Comparison of ENCODE assay signal across 8 mouse cellular contexts in genomic region chr12:41485512-41486215, GRCm38 (mm10). TPM values are rescaled to one million over a fixed set of nuclear protein-coding genes. Genes with fewer than 3 reads are reported as not detected.
DNase-seq lines count a peak whose midpoint lies in the region; ATAC-seq lines count a peak whose summit lies in the region.

No protein-coding gene starts in this region.

- peak overlapping the region; percentile 69 for H3K4me3 ChIP-seq in hindbrain, embryonic 15.5 days

- peak; percentile 52 to 71 for DNase-seq in adrenal gland, adult 18-20 months (ENCODE audit: low spot score in 2 of 2)
- peak; percentile 79 for DNase-seq in cerebellum, postnatal 25 days
- peak; percentile 61 for DNase-seq in gastrocnemius, adult 18-20 months (ENCODE audit: low spot score)
- DNase-seq in left cerebral cortex, adult 18-20 months (ENCODE audit: low spot score in 2 of 2), result peak; percentile 68 to 74
- peak; percentile 45 for DNase-seq in lung, postnatal 14 days
- peak; percentile 82 for DNase-seq in right cerebral cortex, postnatal 25 days
- DNase-seq in natural killer cell, adult 2 months (ENCODE audit: low spot score in 2 of 2), result no peak

- no peaks in the 10 kb centered on the region for H3K9me3 ChIP-seq in hindbrain, embryonic 15.5 days

- peak overlapping the region; percentile 56 for H3K4me2 ChIP-seq in hindbrain, embryonic 15.5 days

- H3K27me3 ChIP-seq in hindbrain, embryonic 15.5 days, result no peaks in the 10 kb centered on the region

- H3K4me1 ChIP-seq in hindbrain, embryonic 15.5 days (replicated peaks), result peaks cover 28% of the 10 kb centered on the region

- H3K27ac ChIP-seq in hindbrain, embryonic 15.5 days (replicated peaks), result peak overlapping the region; percentile 94

- peak overlapping the region; percentile 79 for H3K9ac ChIP-seq in hindbrain, embryonic 15.5 days

- H3K36me3 ChIP-seq in hindbrain, embryonic 15.5 days, result no peaks in the 10 kb centered on the region

- 8% methylated on average over 12 of the region's 12 CpGs for WGBS in hindbrain, embryonic 15.5 days

- peak; percentile 95 for ATAC-seq in hindbrain, embryonic 15.5 days (ENCODE audit: low FRiP score, low read depth)

RNA-seq across cellular contexts. Expression of gene Lrrn3, which starts 0.6 kb away (rescaled TPM):
- total RNA-seq in adrenal gland, adult 18-20 months (2021), result 10 to 100 TPM; 28.8 to 46.9 TPM
- total RNA-seq in gastrocnemius, adult 18-20 months (2021), result under 1 TPM; 0.23 to 0.24 TPM
- 101 and 103 TPM in 2 replicates for polyA plus RNA-seq in hindbrain, embryonic 15.5 days (2015; fragmentation: Nextera tagmentation; extraction: Ambion mirVana)
- 10 to 100 TPM; 50.2 to 53.8 TPM for total RNA-seq in left cerebral cortex, adult 18-20 months (2021)

Comparison
In these comparisons a context has a peak if more than half of its experiments do, and no peak if none do; other contexts are left out.
1. DNase-seq: peak in adrenal gland, adult 18-20 months (2 of 2), cerebellum, postnatal 25 days (2 of 2), gastrocnemius, adult 18-20 months (single experiment), left cerebral cortex, adult 18-20 months (2 of 2), lung, postnatal 14 days (single experiment) and right cerebral cortex, postnatal 25 days (single experiment); none in natural killer cell, adult 2 months (0 of 2).
2. RNA of gene Lrrn3, which starts 0.6 kb away (total RNA-seq): 50.2 to 53.8 TPM in left cerebral cortex, adult 18-20 months and 28.8 to 46.9 TPM in adrenal gland, adult 18-20 months; 0.23 to 0.24 TPM in gastrocnemius, adult 18-20 months; every median in the first group is over 10 times any median in the second.